Mouse (Mus musculus) cerebellum, postnatal 4 days (tissue): ENCODE data around the gene Gm20388.

Experiments used
- DNase-seq, 2 experiments: peaks; one replicate each; pipeline ENCODE4 v3.0.0; 2022; ENCODE audit warnings: low spot score in 2 of 2, mixed read lengths in 1 of 2

The Gm20388 gene

GRCm38 (mm10) chr8:121609916-121610315 is 1699.3 kb downstream of the Gm20388 start:
- no peak for DNase-seq

- DNase-seq = no peak
Observed at GRCm38 (mm10) chr8:121613419-121613818, 1702.8 kb downstream of the Gm20388 start.

DNA sequence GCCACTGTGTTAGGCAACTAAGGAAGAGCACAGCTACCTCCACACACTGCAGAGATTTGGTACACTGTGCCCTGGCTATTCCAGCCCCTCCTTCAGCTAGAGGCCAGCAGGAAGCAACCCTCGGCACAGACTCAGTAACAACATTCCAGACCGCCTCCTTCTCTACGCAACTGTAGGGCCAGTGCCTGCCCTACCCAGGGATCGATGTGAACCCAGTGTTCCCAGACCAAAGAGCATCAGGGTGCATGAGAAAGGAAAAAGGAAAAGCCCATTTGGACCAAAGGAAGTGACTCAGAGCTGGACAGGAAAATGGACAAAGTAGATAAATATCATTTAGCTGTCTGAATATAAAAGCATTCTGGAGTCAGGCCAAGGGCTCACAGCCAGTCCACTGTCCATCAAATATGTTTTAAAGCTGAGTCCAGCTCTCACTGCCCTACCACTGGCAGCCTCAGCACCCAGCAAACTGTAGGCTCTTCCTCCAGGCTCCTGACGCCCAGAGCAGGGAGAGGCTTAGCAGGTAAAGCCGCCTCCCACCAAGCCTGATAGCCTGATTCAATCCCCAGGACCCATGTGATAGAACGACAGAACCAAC is 1708.9 kb downstream of the Gm20388 start:
- DNase-seq = no peak

DNA sequence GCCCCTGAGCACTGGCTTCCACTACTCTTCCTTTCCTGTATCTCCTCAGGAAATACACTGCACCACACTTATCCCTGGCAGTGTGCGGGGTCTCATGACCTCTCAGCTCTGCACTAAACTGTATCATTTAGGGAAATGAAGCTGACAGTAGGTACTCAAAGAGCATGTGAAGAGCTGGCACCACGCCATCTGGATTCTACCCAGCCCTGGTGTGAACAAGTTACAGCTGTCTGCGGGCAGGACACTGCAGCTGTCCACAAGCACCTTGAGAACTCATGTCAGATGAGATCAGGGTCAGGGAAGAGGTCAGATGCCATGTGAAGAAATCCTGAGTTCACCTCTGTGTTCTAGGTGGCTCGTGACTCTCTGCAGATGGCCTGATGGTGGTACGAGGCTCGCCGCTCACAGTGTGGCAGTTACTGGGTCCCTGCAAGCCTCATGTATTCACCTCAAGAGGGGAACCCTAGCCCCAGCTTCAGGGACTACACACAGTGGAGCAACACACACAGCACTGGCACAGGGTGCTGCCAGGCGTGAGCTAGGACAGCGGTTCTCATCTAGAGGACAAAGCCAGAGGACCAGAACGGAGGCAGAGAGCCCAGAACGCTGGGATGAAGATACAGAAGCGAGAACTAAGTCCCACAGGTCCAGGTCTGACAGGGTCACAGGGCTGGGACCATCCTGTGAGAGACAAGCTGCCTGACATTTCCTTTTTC is 1710.3 kb downstream of the Gm20388 start:
- peak in 1 of 2 experiments; percentile 34 for DNase-seq

DNA sequence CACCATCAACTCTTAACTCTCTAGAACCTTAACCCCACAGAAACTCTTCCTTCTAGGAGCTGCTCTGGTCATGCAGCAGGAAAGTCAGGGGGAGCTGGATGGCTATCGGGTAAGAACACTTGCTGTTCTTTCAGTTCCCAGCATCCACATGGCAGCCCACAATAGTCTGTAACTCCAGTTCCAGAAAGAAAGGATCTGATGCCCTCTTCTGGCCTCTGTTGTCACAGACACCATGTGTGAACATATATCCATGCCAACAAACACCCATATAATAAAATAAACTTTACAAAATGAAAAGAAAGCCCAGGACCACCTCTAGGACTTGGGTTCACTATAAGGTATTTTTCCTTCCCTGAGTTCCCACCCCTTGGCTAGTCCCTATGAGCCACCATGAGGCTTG is 1711.2 kb downstream of the Gm20388 start:
- DNase-seq = no peak

DNA sequence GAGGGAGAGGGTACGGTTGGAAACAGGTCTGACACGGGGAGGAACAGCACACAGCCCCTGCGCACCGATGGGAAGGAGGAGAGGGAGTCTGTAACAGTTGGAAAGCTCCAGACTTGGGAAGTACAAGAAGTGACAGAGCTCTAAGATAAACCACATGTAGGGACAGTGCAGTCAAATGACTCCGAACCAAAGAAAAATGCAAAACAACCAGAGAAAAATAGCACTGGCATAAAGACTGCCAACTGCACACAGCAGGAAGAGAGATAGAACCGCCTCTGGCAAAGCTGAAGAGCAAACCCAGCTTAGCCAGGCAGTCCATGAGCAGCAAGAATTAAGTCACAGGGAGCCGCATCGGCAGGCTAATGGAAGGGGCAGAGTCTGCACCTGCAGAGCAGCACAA is 1712.4 kb downstream of the Gm20388 start:
- no peak for DNase-seq

DNA sequence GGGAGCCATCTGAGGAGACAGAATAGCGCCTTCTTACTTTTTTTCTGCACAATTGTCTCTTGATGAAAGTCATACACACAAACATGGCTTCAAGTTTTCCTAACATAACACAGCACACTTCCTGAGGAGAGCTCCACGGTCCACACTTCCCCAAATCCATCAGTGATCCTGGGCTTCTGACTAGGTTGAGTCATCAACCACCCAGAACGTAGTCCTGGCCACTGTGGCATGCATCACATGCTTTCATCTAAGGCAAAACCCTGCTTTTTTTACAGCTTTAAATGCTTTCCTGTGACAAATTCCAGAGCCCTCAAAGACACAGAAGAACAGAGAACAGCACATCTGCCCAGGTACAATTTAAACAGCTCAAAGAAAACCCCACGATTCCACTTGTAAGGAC is 1718.0 kb downstream of the Gm20388 start:
- DNase-seq = no peak

GRCm38 (mm10) chr8:121631645-121632071 is 1721.0 kb downstream of the Gm20388 start:
- DNase-seq = no peak

DNA sequence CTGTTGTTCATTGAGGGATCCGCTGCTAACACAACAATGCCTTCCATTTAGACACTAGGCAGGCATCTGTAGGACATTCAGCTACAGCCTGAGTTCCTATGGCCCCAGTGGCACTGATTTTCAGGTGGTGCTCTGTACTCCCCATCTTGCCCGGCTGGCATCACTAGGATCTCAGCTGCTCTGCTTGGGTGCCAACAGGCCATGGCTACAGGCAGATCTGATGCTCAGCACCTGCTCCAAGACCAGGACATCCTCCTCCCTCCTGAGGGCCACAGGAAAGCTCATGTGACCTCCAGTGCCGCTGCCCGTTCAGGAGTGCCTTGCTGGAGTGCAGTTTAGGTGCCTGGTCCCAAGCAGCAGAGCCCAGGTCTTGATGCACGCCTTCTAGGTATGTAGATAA is 1721.8 kb downstream of the Gm20388 start:
- no peak for DNase-seq

DNA sequence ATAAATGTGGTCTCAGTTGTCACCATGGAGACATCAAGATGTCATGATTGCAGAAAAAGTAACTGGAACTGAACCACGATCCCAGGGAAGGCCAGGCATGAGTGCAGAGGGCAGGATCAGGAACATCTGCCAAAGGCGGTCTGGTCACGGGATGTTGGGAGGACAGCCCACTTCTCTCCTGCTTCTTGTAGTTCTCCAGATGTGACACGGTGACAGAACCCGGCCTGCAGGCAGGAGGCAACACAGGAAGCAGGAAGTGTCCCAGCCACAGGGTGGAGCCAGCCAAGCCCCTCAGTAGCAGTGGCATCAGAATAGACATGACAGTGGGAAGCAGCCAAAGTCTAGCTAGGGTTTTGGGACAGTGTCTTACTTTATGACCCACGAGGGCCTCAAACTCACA is 1724.9 kb downstream of the Gm20388 start:
- no peak for DNase-seq

GRCm38 (mm10) chr8:121636180-121636579 is 1725.5 kb downstream of the Gm20388 start:
- no peak for DNase-seq

DNA sequence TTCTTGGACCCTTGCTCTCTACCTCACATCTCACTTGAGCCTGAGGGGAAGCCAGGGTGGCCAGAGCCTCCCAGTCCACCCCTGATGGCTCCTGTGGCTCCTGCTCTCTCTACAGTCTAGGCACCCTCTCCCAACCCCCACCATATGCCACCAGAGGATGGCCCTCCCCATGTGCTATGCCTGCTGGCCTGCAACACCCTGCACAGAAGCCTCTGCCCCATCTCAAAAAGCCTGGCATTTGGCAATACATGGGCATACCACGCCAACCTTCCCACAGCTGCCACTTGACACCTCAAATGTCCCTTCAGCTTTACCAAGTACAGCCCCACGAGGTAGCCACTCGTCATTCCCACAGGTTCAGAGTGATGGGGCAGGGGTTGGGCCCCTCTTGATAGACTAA is 1732.2 kb downstream of the Gm20388 start:
- no peak for DNase-seq

- no peak for DNase-seq
Observed at GRCm38 (mm10) chr8:121643384-121643783, 1732.7 kb downstream of the Gm20388 start.

- no peak for DNase-seq
Observed at GRCm38 (mm10) chr8:121647511-121648215, 1737.0 kb downstream of the Gm20388 start.

- no peak for DNase-seq
Observed at GRCm38 (mm10) chr8:121648451-121648850, 1737.8 kb downstream of the Gm20388 start.

- no peak for DNase-seq
Observed at GRCm38 (mm10) chr8:121649423-121649822, 1738.8 kb downstream of the Gm20388 start.

DNA sequence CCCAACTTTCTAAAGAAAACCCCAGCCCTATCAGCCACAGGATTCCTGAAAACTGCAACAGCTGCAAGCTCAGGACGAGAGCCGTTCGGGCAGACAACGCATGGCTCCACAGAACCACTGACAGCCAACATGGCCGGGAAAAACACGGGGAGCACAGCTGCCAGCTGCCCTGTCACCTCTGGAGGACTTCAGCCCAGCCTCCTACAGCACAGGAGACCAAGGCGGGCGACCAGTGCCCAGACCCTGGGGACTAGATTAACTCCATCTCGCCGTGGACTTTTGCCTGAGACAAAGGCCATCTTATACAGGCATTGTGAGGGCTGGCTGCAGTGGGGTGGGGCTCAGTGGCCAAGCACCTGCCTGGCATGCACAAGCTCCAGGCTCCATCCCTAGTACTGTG is 1739.3 kb downstream of the Gm20388 start:
- no peak for DNase-seq

DNA sequence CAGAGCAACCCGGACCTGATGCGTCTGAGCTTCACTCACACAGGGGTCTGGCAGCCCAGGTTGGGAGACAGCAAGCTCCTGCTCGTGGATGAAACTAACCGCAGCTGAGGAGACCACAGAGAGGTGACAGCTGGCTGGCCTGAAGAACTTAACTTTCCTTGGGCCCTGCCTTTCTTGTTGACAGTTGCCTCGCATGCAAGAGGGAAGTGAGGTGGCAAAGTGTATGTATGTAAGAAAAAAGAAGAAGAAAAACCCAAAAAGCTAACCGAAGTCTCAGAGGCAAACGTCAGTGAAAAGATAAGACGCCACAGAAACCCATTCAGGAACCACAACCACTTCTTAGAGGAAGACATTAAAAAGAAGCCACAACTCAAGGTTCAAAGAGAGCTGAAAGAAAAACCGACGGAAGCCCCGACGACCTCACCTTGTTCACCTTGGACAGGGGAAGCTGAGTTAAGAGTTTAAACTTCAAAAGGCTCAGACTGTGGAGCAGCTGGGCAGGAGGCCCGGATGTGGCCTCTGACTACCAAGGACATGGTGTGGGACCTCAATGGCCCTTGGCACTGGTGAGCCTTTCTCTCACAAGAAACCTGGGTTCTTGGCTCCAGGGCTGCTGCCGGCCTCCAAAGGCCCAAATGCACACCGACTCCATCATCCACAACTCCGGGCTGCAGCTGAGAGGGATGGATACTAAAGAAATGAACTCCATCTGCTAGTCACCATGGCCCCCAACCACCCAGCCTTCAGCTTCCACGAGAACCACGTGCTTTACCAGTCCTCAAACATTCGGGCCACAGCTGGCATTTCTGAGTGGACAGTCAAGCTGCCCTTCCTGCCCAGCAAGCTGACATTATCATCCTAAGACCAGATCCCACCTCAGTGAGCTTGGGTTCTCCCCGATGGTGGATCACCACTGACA is 1740.0 kb downstream of the Gm20388 start:
- DNase-seq = no peak

DNA sequence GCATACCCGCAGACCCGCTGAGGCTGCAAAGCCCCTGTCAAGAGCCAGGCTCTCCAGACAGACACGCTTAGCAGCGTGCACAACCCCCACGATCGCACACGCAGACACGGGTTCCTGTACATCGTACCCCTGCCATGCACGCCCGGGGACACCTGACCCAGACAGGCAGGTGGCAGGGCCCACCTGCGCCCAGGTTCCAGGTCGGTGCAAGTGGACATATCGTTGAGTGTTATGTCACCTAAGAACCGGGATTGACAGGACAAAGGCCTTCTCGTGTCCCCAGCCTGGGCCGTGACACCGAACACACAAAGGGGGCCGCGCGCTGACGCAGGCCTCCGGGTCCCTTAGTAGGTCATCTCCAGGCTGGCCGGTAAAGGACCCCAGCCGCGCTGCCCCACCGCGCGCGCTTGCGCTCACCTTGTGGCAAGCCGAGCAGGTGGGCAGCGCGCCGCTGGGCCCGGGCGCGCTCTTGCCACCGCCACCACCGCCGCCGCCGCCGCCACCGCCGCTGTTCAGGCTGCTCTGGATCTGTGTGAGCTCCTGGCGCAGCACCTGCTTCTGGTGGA is 1740.8 kb downstream of the Gm20388 start:
- DNase-seq = no peak

- peak in 1 of 2 experiments; percentile 56 for DNase-seq
Observed at GRCm38 (mm10) chr8:121651874-121652361, 1741.3 kb downstream of the Gm20388 start.

GRCm38 (mm10) chr8:121652774-121653323 is 1742.2 kb downstream of the Gm20388 start, which contains the start of gene Zcchc14:
Gene Zcchc14, minus strand, starts transcription at chr8:121652901.
- peak; percentile 91 to 98 for DNase-seq
